Mouse (Mus musculus) liver, embryonic 12.5 days (tissue): ENCODE data around the gene Notch1. TPM values are rescaled to one million over a fixed set of nuclear protein-coding genes. Genes with fewer than 3 reads are reported as not detected.
A peak's percentile ranks its signal among the peaks of the same experiment; 100 is the strongest.

Source experiments
- ATAC-seq: fragments of 200-750 bp; cut with Nextera tagmentation; 2 replicates; pipeline ENCODE4 v1.8.0; 2017; ENCODE audit warnings: moderate number of reproducible peaks, mild to moderate bottlenecking, moderate library complexity
- H3K27ac ChIP-seq: fragments of 300-500 bp; sonication (generic); 2 replicates; pipeline ENCODE4 v1.5.1; 2016; ENCODE audit warnings: mild to moderate bottlenecking
- H3K27me3 ChIP-seq: fragments of 300-500 bp; sonication (generic); replicated peaks from 2 replicates; pipeline ENCODE4 v1.6.1; 2016; ENCODE audit warnings: mild to moderate bottlenecking, moderate library complexity
- H3K36me3 ChIP-seq: fragments of 300-500 bp; sonication (generic); 2 replicates; pipeline ENCODE4 v1.6.1; 2016; ENCODE audit warnings: mild to moderate bottlenecking, moderate library complexity
- H3K4me1 ChIP-seq: fragments of 300-500 bp; sonication (generic); 2 replicates; pipeline ENCODE4 v1.6.1; 2016
- H3K4me2 ChIP-seq: fragments of 300-500 bp; sonication (generic); 2 replicates; pipeline ENCODE4 v1.6.1; 2016; ENCODE audit warnings: mild to moderate bottlenecking, moderate library complexity
- H3K4me3 ChIP-seq: fragments of 300-500 bp; sonication (generic); 2 replicates; pipeline ENCODE4 v1.5.1; 2016; ENCODE audit warnings: mild to moderate bottlenecking, moderate library complexity
- H3K9ac ChIP-seq: fragments of 300-500 bp; sonication (generic); 2 replicates; pipeline ENCODE4 v1.6.1; 2016; ENCODE audit warnings: mild to moderate bottlenecking, moderate library complexity
- H3K9me3 ChIP-seq: fragments of 300-500 bp; sonication (generic); replicated peaks from 2 replicates; pipeline ENCODE4 v1.6.1; 2016; ENCODE audit warnings: mild to moderate bottlenecking, moderate library complexity
- WGBS: fragments of 180-500 bp; shearing (Covaris S2); methylation state at CpG from one replicate; pipeline ENCODE4 v1.1.7; 2016; ENCODE audit not compliant: insufficient replicate concordance; 5-methylcytosine and 5-hydroxymethylcytosine counted together
- polyA plus RNA-seq: library from polyadenylated mRNA; unstranded; fragments of >200 nt; fragmentation: Nextera tagmentation; extraction: Ambion mirVana; gene quantifications from 2 replicates; pipeline ENCODE4 v1.2.1, GENCODE M21; 2016

The Notch1 gene
- polyA plus RNA-seq, 1 experiment from 2014 or later = 4.4 TPM

DNA sequence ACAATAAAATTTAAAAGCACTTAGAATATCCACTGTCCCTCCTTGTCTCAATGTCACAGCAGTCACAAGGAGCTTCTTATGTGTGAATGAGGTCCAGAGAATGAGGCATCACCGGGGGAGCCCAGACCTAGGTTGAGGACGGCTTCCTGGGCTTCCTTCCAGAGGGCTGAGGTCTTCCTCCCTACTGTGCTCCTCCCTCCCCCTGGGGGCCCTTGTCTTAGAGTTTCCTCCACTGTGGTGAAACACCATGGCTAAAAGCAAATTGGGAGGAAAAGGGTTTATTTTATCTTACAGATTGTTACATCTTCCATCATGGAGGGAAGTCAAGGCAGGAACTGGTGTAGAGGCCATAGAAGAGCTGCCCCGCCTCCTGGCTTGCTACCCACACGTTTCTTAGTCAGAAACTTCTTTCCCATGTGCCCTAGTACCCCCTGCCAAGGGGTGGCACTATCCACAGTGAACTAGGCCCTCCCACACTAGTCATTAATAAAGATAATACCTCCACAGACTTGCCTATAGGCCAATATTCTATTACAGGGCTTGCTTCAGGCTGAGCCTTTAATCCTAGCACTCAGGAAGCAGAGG is 12.8 kb upstream of the Notch1 start:
- no peaks in the 10 kb centered on the region for H3K36me3 ChIP-seq
- no peak overlapping the region for H3K27ac ChIP-seq
- no peak for ATAC-seq
- WGBS = 41% methylated on average over 4 of the region's 4 CpGs
- no peaks in the 10 kb centered on the region; the same call in 1 of the 2 replicates for H3K9me3 ChIP-seq
- no peak overlapping the region for H3K9ac ChIP-seq
- H3K4me1 ChIP-seq = peaks cover 18% of the 10 kb centered on the region; the same call in 1 of the 2 replicates
- H3K4me2 ChIP-seq = no peak overlapping the region
- no peak overlapping the region for H3K4me3 ChIP-seq
- H3K27me3 ChIP-seq = no peaks in the 10 kb centered on the region

DNA sequence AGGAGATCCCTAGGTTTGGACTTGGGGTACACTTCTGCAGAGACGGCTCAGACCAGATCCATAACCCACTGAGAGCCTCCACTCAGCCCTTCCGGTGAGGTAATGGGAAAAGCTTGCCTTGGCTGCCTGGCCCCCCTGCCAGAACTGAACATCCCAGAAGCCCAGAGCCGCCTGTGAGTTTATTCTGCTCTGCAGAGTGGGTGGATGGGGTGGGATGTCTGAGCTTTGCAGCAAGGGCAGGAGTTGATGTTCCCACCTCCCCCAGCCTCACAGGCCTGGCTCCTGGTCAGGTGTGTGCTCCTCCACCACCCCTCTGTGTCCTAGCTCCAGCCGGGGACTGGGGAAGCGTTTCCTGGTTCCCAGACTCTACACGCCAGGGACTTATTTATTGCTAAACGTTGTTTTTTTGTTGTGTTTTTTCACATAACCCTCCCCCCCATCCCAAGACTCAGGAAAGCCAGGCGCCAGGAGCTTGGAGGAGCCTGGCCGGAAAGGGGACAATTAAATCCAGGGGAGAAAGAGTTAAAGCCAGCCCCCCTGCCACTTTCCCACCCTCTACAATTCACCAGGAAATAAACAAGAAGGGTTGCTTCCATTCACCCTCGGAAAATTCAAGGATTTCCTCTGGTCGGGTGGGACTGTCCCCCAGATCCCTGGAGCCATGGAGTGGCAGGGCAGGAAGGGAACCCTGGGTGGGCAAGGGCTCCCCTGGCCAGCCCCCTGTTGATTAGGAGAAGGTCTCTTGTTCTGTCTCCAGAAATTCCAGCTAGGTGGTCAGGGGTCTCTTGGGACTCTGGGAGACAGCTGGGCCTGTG is 10.2 kb upstream of the Notch1 start:
- no peaks in the 10 kb centered on the region for H3K27me3 ChIP-seq
- 57% methylated on average over 11 of the region's 11 CpGs for WGBS
- no peaks in the 10 kb centered on the region for H3K36me3 ChIP-seq
- no peaks in the 10 kb centered on the region for H3K9me3 ChIP-seq
- H3K4me2 ChIP-seq = no peak overlapping the region
- 0 out of 2 replicates have a peak overlapping the region, but pooled peaks have one; percentile 36 for H3K27ac ChIP-seq
- H3K4me1 ChIP-seq = peaks cover 18% of the 10 kb centered on the region; the same call in 1 of the 2 replicates
- H3K4me3 ChIP-seq = no peak overlapping the region
- no peak for ATAC-seq
- H3K9ac ChIP-seq = no peak overlapping the region

DNA sequence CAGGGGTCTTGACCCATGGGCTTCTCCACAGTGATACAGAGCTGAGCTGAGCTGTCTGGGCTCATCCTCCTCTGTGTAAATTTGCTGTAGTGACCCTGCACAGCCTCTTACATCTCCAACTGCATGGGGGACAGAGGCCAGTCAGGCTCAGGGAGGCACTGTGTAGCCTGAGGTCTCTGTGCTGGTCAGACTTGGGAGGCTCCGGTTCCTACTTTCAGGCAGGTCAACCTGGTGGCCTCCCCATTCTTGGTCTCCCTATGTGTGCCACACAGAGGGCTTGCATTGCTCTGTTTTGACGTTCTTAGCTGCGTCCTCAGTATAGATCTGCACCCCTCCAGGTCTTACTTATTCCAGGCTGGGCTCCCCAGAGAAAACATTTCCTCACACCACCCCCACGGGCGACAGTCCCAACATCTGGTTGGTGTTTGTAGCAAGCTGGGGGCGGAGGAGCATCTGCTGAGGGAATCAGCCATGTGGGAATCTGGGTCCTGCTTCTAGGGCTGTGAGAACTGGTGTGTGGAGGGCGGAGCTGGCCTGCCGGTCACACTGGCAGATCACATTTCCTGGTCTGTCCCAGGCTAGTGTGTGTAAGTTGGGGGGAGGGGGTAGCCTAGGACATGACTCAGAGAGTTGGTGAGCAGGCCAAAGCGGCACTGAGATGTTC is 9.0 kb upstream of the Notch1 start:
- Histone ChIP-seq H3K4me2 (no peak overlapping the region), H3K27me3 (no peaks in the 10 kb centered on the region), H3K4me1 (peaks cover 18% of the 10 kb centered on the region; the same call in 1 of the 2 replicates), H3K36me3 (no peaks in the 10 kb centered on the region), H3K9me3 (no peaks in the 10 kb centered on the region), H3K9ac (no peak overlapping the region), H3K27ac (no peak overlapping the region), H3K4me3 (no peak overlapping the region)
- peak; percentile 57; the same call in 1 of the 2 replicates for ATAC-seq
- 25% methylated on average over 9 of the region's 9 CpGs for WGBS

DNA sequence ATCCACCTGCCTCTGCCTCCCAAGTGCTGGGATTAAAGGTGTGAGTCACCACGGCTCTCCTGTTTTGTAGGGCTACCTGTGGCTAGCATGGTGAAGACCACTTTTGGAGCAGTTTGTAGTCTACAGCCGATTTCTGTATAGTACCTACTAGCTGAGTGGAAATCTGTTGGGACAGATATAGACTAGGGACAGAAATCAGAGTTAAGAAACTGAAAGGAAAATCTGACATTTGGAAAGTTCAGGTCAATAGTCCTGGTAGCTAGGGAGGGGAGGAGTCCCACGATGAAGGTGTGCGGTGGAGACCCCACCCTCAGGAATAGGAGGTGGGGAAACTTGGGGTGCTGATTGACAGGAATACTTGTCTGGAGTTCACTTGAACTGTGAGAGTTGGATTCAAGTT is 5.9 kb upstream of the Notch1 start:
- Histone ChIP-seq H3K9ac (no peak overlapping the region), H3K9me3 (no peaks in the 10 kb centered on the region), H3K4me2 (no peak overlapping the region), H3K27me3 (no peaks in the 10 kb centered on the region), H3K27ac (no peak overlapping the region), H3K4me3 (no peak overlapping the region), H3K36me3 (no peaks in the 10 kb centered on the region), H3K4me1 (peaks cover 18% of the 10 kb centered on the region; the same call in 1 of the 2 replicates)
- 70% methylated on average over 4 of the region's 4 CpGs for WGBS
- no peak for ATAC-seq

DNA sequence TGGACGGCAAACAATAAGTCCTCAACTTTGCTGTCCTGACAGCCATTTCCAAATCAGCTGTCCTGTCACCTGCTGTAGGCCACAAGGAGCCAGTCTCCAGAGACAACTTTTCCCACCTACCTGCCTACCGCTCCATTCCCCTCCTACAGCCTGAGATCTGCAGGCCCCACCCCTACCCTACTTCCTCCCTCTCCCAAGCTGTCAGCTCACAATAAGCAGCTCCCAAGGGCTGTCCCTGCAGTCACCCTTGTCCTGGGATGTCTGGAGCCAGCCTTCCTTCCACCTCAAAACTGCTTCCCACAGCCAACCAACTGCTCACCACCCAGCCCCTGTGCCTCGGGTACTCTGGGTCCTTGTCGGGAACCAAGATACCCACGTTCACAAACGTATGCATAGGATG is 3.3 kb upstream of the Notch1 start:
- ATAC-seq = no peak
- H3K27ac ChIP-seq = no peak overlapping the region
- H3K4me1 ChIP-seq = peaks cover 9% of the 10 kb centered on the region; the same call in 1 of the 2 replicates
- no peaks in the 10 kb centered on the region for H3K36me3 ChIP-seq
- 72% methylated on average over 6 of the region's 6 CpGs for WGBS
- no peaks in the 10 kb centered on the region for H3K9me3 ChIP-seq
- H3K9ac ChIP-seq = no peak overlapping the region
- H3K27me3 ChIP-seq = no peaks in the 10 kb centered on the region
- no peak overlapping the region for H3K4me2 ChIP-seq
- H3K4me3 ChIP-seq = no peak overlapping the region

DNA sequence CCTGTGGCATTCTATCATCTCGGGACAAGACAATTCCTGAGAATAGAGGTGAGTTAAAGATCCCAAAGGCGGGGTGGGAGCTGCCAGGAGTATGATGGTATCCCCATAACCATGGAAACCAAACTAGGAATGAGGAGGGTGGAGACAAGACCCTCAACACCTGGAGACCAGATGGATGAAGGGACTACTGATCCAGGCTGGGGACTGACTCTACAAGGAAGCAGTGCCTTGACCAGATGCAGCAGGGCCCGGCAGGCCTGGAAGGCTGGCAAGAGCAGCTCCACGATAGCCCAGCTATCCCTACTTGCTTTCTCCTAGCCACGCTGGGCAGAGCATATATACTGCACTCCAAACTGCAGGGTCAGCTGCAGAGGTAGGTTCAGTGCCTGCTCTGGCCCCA is 524 bp upstream of the Notch1 start:
- no peak overlapping the region for H3K4me2 ChIP-seq
- no peak overlapping the region for H3K9ac ChIP-seq
- WGBS = 65% methylated on average over 5 of the region's 5 CpGs
- no peak overlapping the region for H3K27ac ChIP-seq
- H3K36me3 ChIP-seq = no peaks in the 10 kb centered on the region
- H3K9me3 ChIP-seq = no peaks in the 10 kb centered on the region
- no peaks in the 10 kb centered on the region for H3K27me3 ChIP-seq
- no peak overlapping the region for H3K4me3 ChIP-seq
- ATAC-seq = no peak
- H3K4me1 ChIP-seq = peaks cover 16% of the 10 kb centered on the region

DNA sequence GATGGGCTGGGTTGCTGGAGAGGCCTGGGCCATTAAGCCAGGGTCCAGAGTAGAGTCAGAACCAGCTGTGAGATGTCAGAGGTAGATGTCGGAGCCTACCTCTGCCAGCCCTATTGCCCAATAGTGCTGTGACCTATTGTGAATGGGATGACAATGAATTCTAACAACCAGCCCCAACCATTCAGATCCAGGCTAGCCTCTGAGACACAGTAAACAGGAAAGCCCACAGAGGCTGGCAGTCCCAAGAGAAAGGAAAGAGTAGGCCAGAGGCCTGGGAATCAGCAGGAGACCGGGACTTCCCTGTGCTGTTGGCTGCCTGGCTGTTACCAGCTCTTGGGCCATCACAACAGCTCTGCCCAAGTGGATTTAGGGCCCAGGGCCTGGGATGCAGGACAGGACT is 1.1 kb downstream of the Notch1 start:
- H3K27ac ChIP-seq = no peak overlapping the region
- no peak overlapping the region for H3K9ac ChIP-seq
- H3K4me2 ChIP-seq = no peak overlapping the region
- no peaks in the 10 kb centered on the region; the same call in 1 of the 2 replicates for H3K27me3 ChIP-seq
- H3K4me3 ChIP-seq = no peak overlapping the region
- 65% methylated on average over 2 of the region's 2 CpGs for WGBS
- no peak for ATAC-seq
- no peaks in the 10 kb centered on the region for H3K9me3 ChIP-seq
- no peaks in the 10 kb centered on the region for H3K36me3 ChIP-seq
- peaks cover 16% of the 10 kb centered on the region for H3K4me1 ChIP-seq

DNA sequence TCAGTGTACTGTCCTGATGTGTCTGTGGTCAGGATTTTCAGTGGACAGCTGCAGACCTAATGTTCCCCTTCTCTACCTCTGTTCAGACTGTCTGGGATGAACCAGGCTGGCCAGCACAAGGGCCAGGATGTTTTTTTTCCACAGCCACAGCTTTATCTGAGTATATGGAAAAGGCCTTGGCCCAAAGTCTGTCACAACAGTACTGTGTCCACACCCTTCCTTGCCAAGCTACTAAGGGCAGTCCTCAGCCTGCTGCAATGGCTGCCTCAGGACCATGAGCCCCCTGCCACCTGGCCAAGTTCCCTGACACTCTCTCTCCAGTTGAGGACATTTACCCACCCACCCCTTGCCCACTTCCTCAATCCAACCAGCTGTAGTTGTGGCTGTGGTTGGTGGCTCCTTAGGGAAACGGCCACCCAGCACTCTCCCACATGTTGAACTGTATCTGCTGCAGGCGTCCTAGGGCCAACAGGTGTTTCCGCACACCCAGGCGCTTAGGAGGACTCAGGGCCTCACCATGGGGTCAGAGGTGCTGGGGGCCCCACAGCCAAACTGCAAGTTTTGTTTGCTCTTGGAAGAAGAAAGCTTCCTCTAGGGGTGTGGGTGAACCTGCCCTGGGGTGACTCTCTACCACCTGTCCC is 3.2 kb downstream of the Notch1 start:
- Histone ChIP-seq H3K4me3 (no peak overlapping the region), H3K9ac (no peak overlapping the region), H3K4me1 (peaks cover 18% of the 10 kb centered on the region), H3K27me3 (peaks cover 3% of the 10 kb centered on the region; the same call in 1 of the 2 replicates), H3K27ac (no peak overlapping the region), H3K4me2 (no peak overlapping the region), H3K36me3 (no peaks in the 10 kb centered on the region), H3K9me3 (no peaks in the 10 kb centered on the region)
- ATAC-seq = 0 out of 2 replicates have a peak, but pooled peaks have one; percentile 14
- WGBS = 26% methylated on average over 4 of the region's 4 CpGs

DNA sequence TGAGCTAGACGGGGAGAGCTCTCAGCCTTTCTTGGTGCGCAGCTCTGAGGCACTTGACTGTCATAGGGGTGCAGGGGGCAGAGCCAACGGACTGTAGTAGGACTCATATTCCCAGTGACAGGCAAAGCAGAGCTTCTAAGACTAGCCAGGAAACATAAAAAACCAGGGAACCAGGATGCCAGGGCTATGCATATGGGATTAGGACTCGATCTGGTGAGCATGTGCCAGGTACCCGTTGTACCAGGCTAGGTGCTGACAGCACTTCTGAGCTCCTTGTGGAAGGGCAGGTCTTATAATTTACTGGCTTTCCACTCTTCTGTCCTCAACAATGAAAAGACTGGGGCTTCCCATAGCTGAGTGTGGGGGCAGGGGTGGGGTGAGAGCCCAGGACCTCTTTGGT is 7.8 kb downstream of the Notch1 start:
- H3K36me3 ChIP-seq = no peaks in the 10 kb centered on the region
- no peak overlapping the region for H3K4me3 ChIP-seq
- no peak overlapping the region for H3K9ac ChIP-seq
- H3K4me1 ChIP-seq = peaks cover 32% of the 10 kb centered on the region
- H3K27ac ChIP-seq = 0 out of 2 replicates have a peak overlapping the region, but pooled peaks have one; percentile 55
- H3K27me3 ChIP-seq = peaks cover 38% of the 10 kb centered on the region
- no peak for ATAC-seq
- H3K9me3 ChIP-seq = no peaks in the 10 kb centered on the region
- WGBS = 59% methylated on average over 5 of the region's 5 CpGs
- H3K4me2 ChIP-seq = no peak overlapping the region

DNA sequence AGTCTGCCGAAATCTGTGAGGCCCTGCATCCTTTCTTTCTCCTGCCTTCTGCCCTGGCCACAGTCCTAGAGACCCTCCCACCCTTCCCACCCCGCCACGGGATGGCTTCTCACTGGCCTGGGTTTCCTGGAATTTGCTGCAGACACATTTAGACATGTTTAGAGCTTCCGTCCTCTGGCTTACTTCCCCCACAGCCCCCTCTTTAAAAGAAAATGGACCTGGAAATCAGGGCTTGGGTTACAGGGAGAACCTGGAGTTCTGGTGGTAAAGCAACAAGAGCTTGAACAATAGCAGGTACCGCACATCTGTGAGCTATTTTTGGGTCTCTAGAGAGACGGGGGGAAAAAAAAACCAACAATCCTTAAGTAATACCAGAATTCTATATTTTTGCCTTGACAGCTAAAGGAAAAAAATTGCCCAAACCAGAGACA is 8.5 kb downstream of the Notch1 start:
- H3K4me2 ChIP-seq = no peak overlapping the region
- 25% methylated on average over 6 of the region's 6 CpGs for WGBS
- H3K9me3 ChIP-seq = no peaks in the 10 kb centered on the region
- peaks cover 44% of the 10 kb centered on the region for H3K27me3 ChIP-seq
- H3K4me3 ChIP-seq = no peak overlapping the region
- H3K9ac ChIP-seq = no peak overlapping the region
- peaks cover 31% of the 10 kb centered on the region for H3K4me1 ChIP-seq
- ATAC-seq = no peak
- H3K27ac ChIP-seq = peak overlapping the region; percentile 55
- no peaks in the 10 kb centered on the region for H3K36me3 ChIP-seq

DNA sequence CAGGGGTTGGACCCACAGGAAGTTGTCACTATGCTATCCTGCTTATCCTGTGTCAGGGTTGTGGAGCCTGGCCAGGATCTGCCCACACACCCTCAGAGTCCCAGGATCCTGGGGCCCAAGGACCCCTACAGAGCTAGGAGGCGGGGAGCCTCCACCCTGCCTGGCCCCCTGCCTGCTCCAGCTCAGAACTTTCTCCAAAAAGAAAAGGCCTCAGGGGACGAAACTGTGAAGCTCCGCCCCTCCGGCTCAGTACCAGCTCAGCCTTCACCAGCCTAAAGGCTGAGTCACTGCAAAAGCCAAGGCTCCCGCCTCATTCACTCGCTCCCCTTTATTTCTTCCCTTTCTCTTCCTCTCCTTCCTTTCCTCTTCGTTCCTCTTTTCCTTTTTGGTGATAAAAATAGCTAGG is 9.0 kb downstream of the Notch1 start:
- H3K27me3 ChIP-seq = peaks cover 49% of the 10 kb centered on the region
- H3K9me3 ChIP-seq = no peaks in the 10 kb centered on the region
- 5% methylated on average over 7 of the region's 7 CpGs for WGBS
- peak overlapping the region; percentile 27 for H3K27ac ChIP-seq
- H3K9ac ChIP-seq = no peak overlapping the region
- no peak overlapping the region for H3K4me2 ChIP-seq
- H3K4me1 ChIP-seq = peaks cover 31% of the 10 kb centered on the region
- no peak overlapping the region for H3K4me3 ChIP-seq
- no peak for ATAC-seq
- no peaks in the 10 kb centered on the region for H3K36me3 ChIP-seq
